Mouse (Mus musculus) midbrain, embryonic 14.5 days (tissue): Measurements from ENCODE around the gene Wdr83. TPM values are rescaled to one million over a fixed set of nuclear protein-coding genes. Genes with fewer than 3 reads are reported as not detected.

Experiments
- ATAC-seq: fragments of 200-750 bp; cut with Nextera tagmentation; 2 replicates; pipeline ENCODE4 v1.8.0; 2017; ENCODE audit warnings: moderate number of reproducible peaks, moderate library complexity; ENCODE audit not compliant: low FRiP score, low TSS enrichment
- DNase-seq: peaks from one replicate; pipeline ENCODE4 v3.0.0-alpha.2; 2015
- H3K27ac ChIP-seq: fragments of 300-500 bp; sonication (generic); replicated peaks from 2 replicates; pipeline ENCODE4 v1.5.1; 2014; ENCODE audit warnings: mild to moderate bottlenecking, low read depth, low read length, moderate library complexity
- H3K27me3 ChIP-seq: fragments of 300-500 bp; sonication (generic); 2 replicates; pipeline ENCODE4 v1.6.1; 2014; ENCODE audit warnings: low read length, control low read depth, mixed read lengths; ENCODE audit not compliant: control insufficient read depth, insufficient read depth
- H3K36me3 ChIP-seq: fragments of 300-500 bp; sonication (generic); 2 replicates; pipeline ENCODE4 v1.6.1; 2014; ENCODE audit warnings: low read length, control low read depth; ENCODE audit not compliant: control insufficient read depth, insufficient read depth
- H3K4me1 ChIP-seq: fragments of 300-500 bp; sonication (generic); 2 replicates; pipeline ENCODE4 v1.6.1; 2014; ENCODE audit warnings: mild to moderate bottlenecking, antibody characterized with exemption, low read length, control low read depth; ENCODE audit not compliant: control insufficient read depth, insufficient read depth
- H3K4me2 ChIP-seq: fragments of 300-500 bp; sonication (generic); 2 replicates; pipeline ENCODE4 v1.6.1; 2014; ENCODE audit warnings: mild to moderate bottlenecking, low read length, moderate library complexity
- H3K4me3 ChIP-seq: fragments of 300-500 bp; sonication (generic); replicated peaks from 2 replicates; pipeline ENCODE4 v1.5.1; 2014; ENCODE audit warnings: low read depth, low read length
- H3K9ac ChIP-seq: fragments of 300-500 bp; sonication (generic); replicated peaks from 2 replicates; pipeline ENCODE4 v1.6.1; 2014; ENCODE audit warnings: mild to moderate bottlenecking, low read length, moderate library complexity
- H3K9me3 ChIP-seq: fragments of 300-500 bp; sonication (generic); 2 replicates; pipeline ENCODE4 v1.6.1; 2016; ENCODE audit warnings: low read length, control low read depth, mixed read lengths; ENCODE audit not compliant: control insufficient read depth
- WGBS: fragments of 180-500 bp; shearing (Covaris S2); extraction: QIAGEN DNeasy Blood & Tissue Kit; methylation state at CpG from one replicate; pipeline ENCODE4 v1.1.7; 2014; 5-methylcytosine and 5-hydroxymethylcytosine counted together
- polyA plus RNA-seq: library from polyadenylated mRNA; unstranded; fragments of >200 nt; fragmentation: Nextera tagmentation; extraction: Ambion mirVana; gene quantifications from 2 replicates; pipeline ENCODE4 v1.2.1, GENCODE M21; 2014

Wdr83 gene
- polyA plus RNA-seq, 1 experiment from 2014 or later = 53.9 TPM

DNA sequence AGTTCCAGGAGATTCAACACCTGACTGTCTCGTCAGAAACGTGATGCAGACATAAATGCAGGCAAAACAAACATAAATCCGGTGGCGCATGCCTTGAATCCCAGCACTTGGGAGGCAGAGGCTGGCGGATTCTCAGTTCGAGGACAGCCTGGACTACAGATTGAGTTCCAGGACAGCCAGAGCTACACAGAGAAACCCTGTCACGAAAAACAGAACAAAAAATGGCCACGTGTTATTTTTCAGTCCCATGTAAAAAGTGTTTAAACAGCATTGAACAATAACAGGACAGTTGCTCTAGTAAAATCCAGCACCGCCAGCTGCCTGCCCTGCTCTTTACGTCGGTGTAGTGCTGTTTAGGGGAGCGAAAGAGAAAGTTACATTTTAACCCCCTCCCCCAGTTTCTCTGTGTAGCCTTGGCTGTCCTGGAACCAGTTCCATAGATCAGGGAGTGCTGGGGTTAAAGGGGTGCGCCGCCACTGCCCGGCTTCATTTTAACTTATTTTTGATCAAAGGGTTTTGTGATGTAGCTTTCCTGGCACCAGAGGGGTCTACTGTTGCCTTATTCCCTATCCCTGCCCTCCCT lies 45.3 kb downstream of the Wdr83 start:
- H3K27ac ChIP-seq = peak overlapping the region; percentile 65; the same call in 1 of the 2 replicates
- WGBS = 1% methylated on average over 15 of the region's 15 CpGs
- DNase-seq = peak; percentile 29
- no peak for ATAC-seq
- peak overlapping the region; percentile 81 for H3K4me3 ChIP-seq
- H3K9ac ChIP-seq = peak overlapping the region; percentile 65
- peaks cover 24% of the 10 kb centered on the region for H3K4me1 ChIP-seq
- no peaks in the 10 kb centered on the region for H3K27me3 ChIP-seq
- no peaks in the 10 kb centered on the region for H3K9me3 ChIP-seq
- H3K4me2 ChIP-seq = peak overlapping the region; percentile 98
- peaks cover 35% of the 10 kb centered on the region for H3K36me3 ChIP-seq

DNA sequence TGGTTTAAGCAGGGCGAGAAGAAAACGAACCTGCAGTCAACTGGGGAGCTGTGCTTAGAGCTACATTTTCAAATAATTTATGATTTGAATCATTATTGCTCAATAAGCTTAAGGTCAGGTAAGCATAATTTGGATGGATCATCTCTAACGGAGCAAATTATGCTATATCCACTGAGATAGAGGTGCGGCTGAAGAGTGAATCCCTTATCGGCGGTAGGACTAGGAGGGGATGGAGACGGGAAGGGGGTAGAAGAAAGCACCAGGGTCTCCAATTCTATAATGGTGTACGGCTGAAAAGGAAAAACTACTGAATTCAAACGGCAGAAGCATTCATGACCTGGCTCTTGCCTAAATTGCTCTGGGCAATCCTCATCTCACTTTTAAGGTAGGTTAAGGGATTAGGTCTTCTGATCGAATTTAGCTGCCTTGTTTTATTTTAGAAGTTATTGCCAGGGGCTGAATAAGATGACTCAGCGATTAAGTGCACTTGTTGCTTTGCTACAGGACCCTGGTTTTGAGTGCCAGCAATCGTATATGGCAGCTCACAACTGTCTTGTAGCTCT lies 45.9 kb downstream of the Wdr83 start:
- Histone ChIP-seq H3K4me1 (peaks cover 24% of the 10 kb centered on the region), H3K4me3 (peak overlapping the region; percentile 81), H3K36me3 (peaks cover 35% of the 10 kb centered on the region), H3K9ac (no peak overlapping the region), H3K4me2 (peak overlapping the region; percentile 98), H3K27me3 (no peaks in the 10 kb centered on the region), H3K9me3 (no peaks in the 10 kb centered on the region), H3K27ac (no peak overlapping the region)
- WGBS = 7% methylated on average over 12 of the region's 12 CpGs
- DNase-seq (no peak), ATAC-seq (no peak)

DNA sequence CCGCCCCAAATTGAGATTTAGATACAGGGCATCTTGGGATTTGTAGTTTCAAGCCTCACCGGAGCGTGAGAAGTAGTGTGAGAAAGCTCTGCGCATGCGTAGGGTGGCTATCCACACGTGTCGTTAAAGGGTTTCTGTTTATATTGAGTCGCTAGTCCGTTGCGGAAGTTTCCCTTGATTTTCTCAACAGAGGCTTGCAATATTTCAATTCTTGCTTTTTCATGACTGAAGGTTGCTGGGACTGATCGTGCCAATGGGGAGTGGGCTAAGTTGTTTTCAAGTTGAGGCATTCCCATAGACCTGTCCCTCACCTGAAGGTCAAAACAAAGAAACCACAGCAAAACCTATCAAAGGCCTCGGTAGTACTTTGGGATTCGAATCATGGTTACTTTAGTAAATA lies 46.3 kb downstream of the Wdr83 start:
- Histone ChIP-seq H3K4me3 (peak overlapping the region; percentile 81), H3K4me2 (peak overlapping the region; percentile 98), H3K4me1 (peaks cover 24% of the 10 kb centered on the region), H3K27ac (no peak overlapping the region), H3K27me3 (no peaks in the 10 kb centered on the region), H3K9me3 (no peaks in the 10 kb centered on the region), H3K36me3 (peaks cover 39% of the 10 kb centered on the region), H3K9ac (no peak overlapping the region)
- DNase-seq (peak; percentile 89), ATAC-seq (no peak)
- 2% methylated on average over 13 of the region's 13 CpGs for WGBS

GRCm38 (mm10) chr8:85033867-85034266 lies 47.2 kb downstream of the Wdr83 start:
- Histone ChIP-seq H3K27ac (no peak overlapping the region), H3K9me3 (no peaks in the 10 kb centered on the region), H3K4me2 (no peak overlapping the region), H3K36me3 (peaks cover 46% of the 10 kb centered on the region), H3K27me3 (no peaks in the 10 kb centered on the region), H3K4me1 (peaks cover 25% of the 10 kb centered on the region), H3K9ac (no peak overlapping the region), H3K4me3 (no peak overlapping the region)
- no peak for ATAC-seq
- DNase-seq = no peak
- WGBS = 68% methylated on average over 1 of the region's 1 CpGs

- H3K4me1 ChIP-seq = peaks cover 28% of the 10 kb centered on the region
- no peak overlapping the region for H3K27ac ChIP-seq
- no peak overlapping the region for H3K4me2 ChIP-seq
- no peak overlapping the region for H3K4me3 ChIP-seq
- DNase-seq (no peak), ATAC-seq (no peak)
- no peaks in the 10 kb centered on the region for H3K27me3 ChIP-seq
- H3K9ac ChIP-seq = no peak overlapping the region
- no peaks in the 10 kb centered on the region for H3K9me3 ChIP-seq
- H3K36me3 ChIP-seq = peaks cover 46% of the 10 kb centered on the region
- WGBS = 88% methylated on average over 4 of the region's 4 CpGs
These were observed 48.3 kb downstream of the Wdr83 start for GRCm38 (mm10) chr8:85032622-85033311.

- no peak for ATAC-seq
These were observed 51.8 kb downstream of the Wdr83 start for GRCm38 (mm10) chr8:85029271-85029670.

DNA sequence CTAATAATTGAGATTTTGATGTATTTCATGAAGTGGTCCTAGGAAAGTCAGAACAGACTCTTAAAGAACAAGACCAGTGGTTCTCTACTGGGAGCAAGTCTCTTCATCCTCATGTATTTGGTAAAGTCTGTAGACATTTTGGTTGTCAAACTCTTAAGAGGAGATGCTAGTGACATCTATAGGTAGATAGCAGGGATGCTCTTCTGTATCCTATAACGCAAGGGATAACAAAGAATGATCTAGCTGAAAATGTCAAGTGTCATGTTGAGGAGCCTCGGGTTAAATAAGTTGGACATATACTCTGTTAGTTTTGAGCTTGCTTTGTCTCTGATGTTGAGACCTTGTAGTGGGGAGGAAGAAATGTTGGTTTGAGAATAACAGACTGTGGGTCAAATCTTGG lies 53.2 kb downstream of the Wdr83 start:
- peak; percentile 38 for DNase-seq
- no peaks in the 10 kb centered on the region for H3K27me3 ChIP-seq
- ATAC-seq = no peak
- peak overlapping the region; percentile 90 for H3K4me2 ChIP-seq
- peaks cover 47% of the 10 kb centered on the region for H3K36me3 ChIP-seq
- H3K27ac ChIP-seq = no peak overlapping the region
- H3K9ac ChIP-seq = peak overlapping the region; percentile 96
- H3K4me1 ChIP-seq = peaks cover 36% of the 10 kb centered on the region
- H3K9me3 ChIP-seq = no peaks in the 10 kb centered on the region
- H3K4me3 ChIP-seq = peak overlapping the region; percentile 99
- 29% methylated on average over 2 of the region's 2 CpGs for WGBS

More at GRCm38 (mm10) chr8:85029271-85029670, 51.8 kb downstream of the Wdr83 start:
- peaks cover 46% of the 10 kb centered on the region for H3K36me3 ChIP-seq
- H3K9ac ChIP-seq = no peak overlapping the region
- no peak for DNase-seq
- peaks cover 31% of the 10 kb centered on the region for H3K4me1 ChIP-seq
- no peaks in the 10 kb centered on the region for H3K27me3 ChIP-seq
- H3K27ac ChIP-seq = no peak overlapping the region
- peak overlapping the region; percentile 90 for H3K4me2 ChIP-seq
- no peaks in the 10 kb centered on the region for H3K9me3 ChIP-seq
- WGBS = 94% methylated on average over 14 of the region's 14 CpGs
- peak overlapping the region; percentile 99; the same call in 1 of the 2 replicates for H3K4me3 ChIP-seq

DNA sequence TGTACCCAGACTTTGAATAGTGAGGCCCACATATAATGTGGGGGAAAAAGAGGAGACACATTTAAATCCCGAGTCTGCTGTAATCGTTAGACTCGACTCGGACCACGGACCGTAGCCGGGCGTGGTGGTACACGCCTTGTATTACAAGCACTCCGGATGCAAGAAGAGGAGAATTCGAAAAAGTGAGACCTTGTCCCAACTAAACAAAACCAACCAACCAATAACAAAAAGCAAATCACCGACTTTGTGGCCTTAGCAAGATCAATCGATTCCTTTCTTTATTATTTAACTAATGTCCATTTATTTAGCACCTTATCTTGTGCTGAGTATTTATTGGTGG lies 53.6 kb downstream of the Wdr83 start:
- Histone ChIP-seq H3K9me3 (no peaks in the 10 kb centered on the region), H3K4me2 (peak overlapping the region; percentile 90), H3K36me3 (peaks cover 44% of the 10 kb centered on the region), H3K27me3 (no peaks in the 10 kb centered on the region), H3K4me3 (peak overlapping the region; percentile 99), H3K27ac (peak overlapping the region; percentile 85), H3K9ac (peak overlapping the region; percentile 96), H3K4me1 (peaks cover 36% of the 10 kb centered on the region)
- 1% methylated on average over 13 of the region's 13 CpGs for WGBS
- DNase-seq (peak; percentile 32), ATAC-seq (no peak)
